Comparison of ENCODE assay signal across 24 mouse cellular contexts in genomic region chr2:128928446-128928845, GRCm38 (mm10). TPM values are rescaled to one million over a fixed set of nuclear protein-coding genes. Genes with fewer than 3 reads are reported as not detected.
DNase-seq lines count a peak whose midpoint lies in the region; ATAC-seq and TF ChIP-seq lines count a peak whose summit lies in the region.
"Had no signal": no experiment of that assay in that cellular context is flagged by ENCODE, and none has a peak within 500 bp of the region (broad histone marks: within the 10 kb centered on the region; RNA-seq: fewer than 3 reads in every experiment).

No protein-coding gene starts in this region.

- H3K9me3 ChIP-seq in lung, postnatal 0 days (ENCODE audit: low read length) = no peaks in the 10 kb centered on the region
- H3K9me3 ChIP-seq: embryonic facial prominence, embryonic 10.5 days; forebrain, embryonic 10.5 days; G1E; heart, embryonic 15.5 days; hindbrain, embryonic 10.5 days had no signal

- no peak overlapping the region for H3K4me3 ChIP-seq in lung, postnatal 0 days (ENCODE audit: low read depth, low read length)
- H3K4me3 ChIP-seq: embryonic facial prominence, embryonic 10.5 days; erythroblast, embryonic 14.5 days; forebrain, embryonic 10.5 days; heart, adult 2 months; heart, embryonic 15.5 days; hindbrain, embryonic 10.5 days had no signal

- ATAC-seq in lung, postnatal 0 days = no peak
- ATAC-seq: CD4-positive, CD25-positive, alpha-beta regulatory T cell, adult 4 months; forebrain, embryonic 14.5 days had no signal

- no peak for TF ChIP-seq EP300 in lung, postnatal 0 days (IDR thresholded peaks at IDR 0.05)

- no peak overlapping the region for H3K4me2 ChIP-seq in lung, postnatal 0 days (replicated peaks; ENCODE audit: low read depth, low read length)
- H3K4me2 ChIP-seq: heart, embryonic 11.5 days; heart, embryonic 15.5 days; hindbrain, embryonic 14.5 days had no signal

- no peak for TF ChIP-seq CTCF in lung, postnatal 0 days (IDR thresholded peaks at IDR 0.05)

- DNase-seq in right cerebral cortex, adult 18-20 months = peak; percentile 9
- no peak for DNase-seq in right cerebral cortex, postnatal 4 days
- DNase-seq in naive thymus-derived CD4-positive, alpha-beta T cell, adult 2 months (ENCODE audit: low read depth) = peak; percentile 56
- peak; percentile 14 to 15 for DNase-seq in thymus, postnatal 10 days (ENCODE audit: low spot score in 2 of 2)
- DNase-seq in thymus, postnatal 4 days = peak; percentile 32
- no peak for DNase-seq in lung, postnatal 0 days (ENCODE audit: low spot score)
- DNase-seq in left cerebral cortex, adult 9 months (ENCODE audit: low spot score in 2 of 2) = no peak
- DNase-seq in ovary, postnatal 10 days (ENCODE audit: low spot score) = no peak
- DNase-seq: adrenal gland, postnatal 10 days; cerebellum, adult 11-12 months; cerebellum, adult 9-10 months; cerebellum, postnatal 25 days; gastrocnemius, postnatal 10 days; heart, adult 2 months had no signal

- H3K9ac ChIP-seq in lung, postnatal 0 days (replicated peaks; ENCODE audit: low read depth) = no peak overlapping the region
- H3K9ac ChIP-seq: heart, embryonic 15.5 days; hindbrain, embryonic 14.5 days had no signal

- WGBS in lung, postnatal 0 days = 72% methylated on average over 3 of the region's 3 CpGs

- H3K27ac ChIP-seq in lung, postnatal 0 days (ENCODE audit: low read length) = no peak overlapping the region
- H3K27ac ChIP-seq: embryonic facial prominence, embryonic 10.5 days; forebrain, embryonic 10.5 days; heart, adult 2 months; heart, embryonic 15.5 days; hindbrain, embryonic 10.5 days; hindbrain, embryonic 14.5 days had no signal

- no peaks in the 10 kb centered on the region for H3K36me3 ChIP-seq in lung, postnatal 0 days (ENCODE audit: insufficient read depth, low read length)

- no peaks in the 10 kb centered on the region for H3K27me3 ChIP-seq in lung, postnatal 0 days (replicated peaks; ENCODE audit: insufficient read depth, low read length)
- H3K27me3 ChIP-seq: heart, embryonic 15.5 days had no signal

- no peaks in the 10 kb centered on the region for H3K4me1 ChIP-seq in lung, postnatal 0 days (ENCODE audit: insufficient read depth, low read depth, low read length)
- H3K4me1 ChIP-seq: embryonic facial prominence, embryonic 10.5 days; forebrain, embryonic 10.5 days; heart, embryonic 15.5 days; hindbrain, embryonic 10.5 days had no signal

RNA-seq across cellular contexts. Expression of gene Zc3h8, which starts 15.4 kb away (rescaled TPM):
- polyA plus RNA-seq in lung, postnatal 0 days (2015; fragmentation: Nextera tagmentation; extraction: Ambion mirVana) = 5.6 and 5.8 TPM in 2 replicates
- polyA plus RNA-seq: erythroblast, embryonic 14.5 days had no signal

RNA-seq across cellular contexts. Expression of gene Zc3h6, which starts 38.8 kb away (rescaled TPM):
- 2.0 and 3.5 TPM in 2 replicates for polyA plus RNA-seq in lung, postnatal 0 days (2015; fragmentation: Nextera tagmentation; extraction: Ambion mirVana)

RNA-seq across cellular contexts. Expression of gene Gm10762, which starts 39.1 kb away (rescaled TPM):
- 15.6 and 17.3 TPM in 2 replicates for polyA plus RNA-seq in lung, postnatal 0 days (2015; fragmentation: Nextera tagmentation; extraction: Ambion mirVana)

Comparison
In these comparisons a context has a peak if more than half of its experiments do, and no peak if none do; other contexts are left out.
1. DNase-seq: peak in right cerebral cortex, adult 18-20 months (single experiment), naive thymus-derived CD4-positive, alpha-beta T cell, adult 2 months (single experiment), thymus, postnatal 10 days (2 of 2) and thymus, postnatal 4 days (single experiment); none in right cerebral cortex, postnatal 4 days (single experiment), lung, postnatal 0 days (single experiment), left cerebral cortex, adult 9 months (0 of 2) and ovary, postnatal 10 days (single experiment).